Mouse (Mus musculus): ENCODE measurements around the gene Rexo5.

DNA sequence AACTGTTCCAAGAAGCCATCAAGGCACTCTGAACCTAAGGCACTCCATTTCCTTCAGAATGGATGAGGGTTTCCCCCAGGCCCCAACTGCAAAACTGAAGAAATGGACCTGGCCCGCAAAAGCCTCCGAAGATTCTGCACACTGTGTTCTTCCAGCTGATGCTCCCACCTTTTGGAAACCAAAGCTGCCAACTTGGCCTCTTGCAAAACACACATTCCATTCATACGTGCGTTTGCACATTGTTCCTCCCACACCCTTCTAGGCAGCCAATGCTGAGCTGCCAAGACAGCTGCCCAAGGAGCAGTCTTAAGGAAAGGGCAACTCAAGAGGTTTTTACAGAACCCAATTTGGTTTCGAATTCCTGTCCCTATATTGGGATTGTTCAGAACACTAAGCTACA is 56.9 kb downstream of the Rexo5 start:
- TF ChIP-seq CTCF (IDR thresholded peaks at IDR 0.05; ENCODE audit: borderline replicate concordance, extremely low read depth, insufficient read depth, insufficient read length) (no peak), POLR2A (IDR thresholded peaks at IDR 0.05; ENCODE audit: borderline replicate concordance, extremely low read depth, insufficient read depth, insufficient read length, poor library complexity, severe bottlenecking) (no peak)
